Mouse (Mus musculus) CH12.LX (cell line): ENCODE data around the gene Grk6. TPM values are rescaled to one million over a fixed set of nuclear protein-coding genes. Genes with fewer than 3 reads are reported as not detected.

Experiments
- DNase-seq: peaks from one replicate; pipeline ENCODE4 v3.0.0-alpha.2; 2013; ENCODE audit errors: extremely low read depth
- H3K27ac ChIP-seq: 2 replicates; pipeline ENCODE4 v1.5.1; 2012; ENCODE audit warnings: low read depth, mild to moderate bottlenecking, control low read depth, moderate library complexity; ENCODE audit not compliant: insufficient read depth
- H3K27me3 ChIP-seq: replicated peaks from 2 replicates; pipeline ENCODE3; 2012; ENCODE audit warnings: inconsistent platforms
- H3K36me3 ChIP-seq, 2 experiments: replicated peaks in 1 of 2; 2 replicates each; pipeline versions ENCODE3 to v1.6.1; 2012; ENCODE audit warnings: inconsistent platforms in 1 of 2, low read length in 1 of 2, mild to moderate bottlenecking in 1 of 2, mixed read lengths in 1 of 2, moderate library complexity in 1 of 2; ENCODE audit not compliant: control insufficient read depth in 1 of 2, insufficient read depth in 1 of 2
- H3K4me1 ChIP-seq, 2 experiments: 2 replicates each; pipeline ENCODE4 v1.6.1; 2012; ENCODE audit warnings: inconsistent platforms in 1 of 2, moderate library complexity in 1 of 2; ENCODE audit not compliant: insufficient read depth in 2 of 2, control insufficient read depth in 1 of 2
- H3K4me2 ChIP-seq: 2 replicates; pipeline ENCODE4 v1.6.1; 2012; ENCODE audit warnings: low read depth, mild to moderate bottlenecking, control low read depth; ENCODE audit not compliant: poor library complexity, insufficient read depth, severe bottlenecking
- H3K4me3 ChIP-seq, 3 experiments: fragments of 150-350 bp in 1 of 3; sonication (generic) in 1 of 3; replicated peaks in 1 of 3; 2 replicates each; pipeline versions ENCODE3 to v1.5.1; 2011 to 2012; ENCODE audit warnings: low read depth in 2 of 3, low read length in 2 of 3, mild to moderate bottlenecking in 2 of 3, moderate library complexity in 2 of 3, control low read depth in 1 of 3, improper control_type of control experiment in 1 of 3, inconsistent platforms in 1 of 3, mixed read lengths in 1 of 3; ENCODE audit not compliant: poor library complexity in 1 of 3
- H3K79me2 ChIP-seq: replicated peaks from 2 replicates; pipeline ENCODE4 v1.6.1; 2012; ENCODE audit warnings: mild to moderate bottlenecking, moderate library complexity; ENCODE audit not compliant: control insufficient read depth, poor library complexity, insufficient read depth, severe bottlenecking; ENCODE audit errors: extremely low read depth
- H3K9ac ChIP-seq: 2 replicates; pipeline ENCODE4 v1.6.1; 2012; ENCODE audit warnings: low read depth, mild to moderate bottlenecking, control low read depth, moderate library complexity; ENCODE audit not compliant: insufficient read depth
- H3K9me3 ChIP-seq: replicated peaks from 2 replicates; pipeline ENCODE3; 2012; ENCODE audit warnings: low read length, inconsistent platforms, mixed read lengths
- CTCF ChIP-seq, 2 experiments: IDR thresholded peaks in 1 of 2; conservative IDR thresholded peaks in 1 of 2; 2 replicates each; pipeline ENCODE4 v1.5.1; 2011 to 2012; ENCODE audit warnings: low read depth in 2 of 2, low read length in 2 of 2, improper control_type of control experiment in 1 of 2, inconsistent platforms in 1 of 2, mild to moderate bottlenecking in 1 of 2, moderate library complexity in 1 of 2
- E2F4 ChIP-seq: IDR thresholded peaks from 2 replicates; pipeline ENCODE4 v1.6.1; 2011; ENCODE audit warnings: low read depth, low read length, improper control_type of control experiment; ENCODE audit not compliant: insufficient replicate concordance
- HCFC1 ChIP-seq: IDR thresholded peaks from 2 replicates; pipeline ENCODE4 v1.6.1; 2012; ENCODE audit warnings: low read depth, mild to moderate bottlenecking, inconsistent platforms, low read length, improper control_type of control experiment
- JUN ChIP-seq: IDR thresholded peaks from 2 replicates; pipeline ENCODE4 v1.6.1; 2011; ENCODE audit warnings: low read depth, mild to moderate bottlenecking, low read length, improper control_type of control experiment, moderate library complexity; ENCODE audit not compliant: insufficient read depth
- KAT2A ChIP-seq: IDR thresholded peaks from 2 replicates; pipeline ENCODE4 v1.6.1; 2012; ENCODE audit warnings: low read length, improper control_type of control experiment, inconsistent platforms; ENCODE audit not compliant: insufficient replicate concordance
- MAFK ChIP-seq: IDR thresholded peaks from 2 replicates; pipeline ENCODE4 v1.6.1; 2011; ENCODE audit warnings: low read length, improper control_type of control experiment; ENCODE audit not compliant: insufficient replicate concordance
- MAZ ChIP-seq: IDR thresholded peaks from 2 replicates; pipeline ENCODE4 v1.6.1; 2012; ENCODE audit warnings: low read depth, mild to moderate bottlenecking, inconsistent platforms, low read length, improper control_type of control experiment, moderate library complexity
- MXI1 ChIP-seq: IDR thresholded peaks from 2 replicates; pipeline ENCODE4 v1.6.1; 2011; ENCODE audit warnings: mild to moderate bottlenecking, low read depth, low read length, improper control_type of control experiment
- NELFE ChIP-seq: IDR thresholded peaks from 2 replicates; pipeline ENCODE4 v1.6.1; 2011; ENCODE audit warnings: low read depth, low read length, improper control_type of control experiment
- PAX5 ChIP-seq: IDR thresholded peaks from 2 replicates; pipeline ENCODE4 v1.6.1; 2012; ENCODE audit warnings: low read length, inconsistent platforms, mixed read lengths
- POLR2A ChIP-seq: IDR thresholded peaks from 2 replicates; pipeline ENCODE4 v1.6.1; 2011; ENCODE audit warnings: low read depth, mild to moderate bottlenecking, improper control_type of control experiment, low read length
- POLR2AphosphoS2 ChIP-seq: IDR thresholded peaks from 2 replicates; pipeline ENCODE4 v1.6.1; 2011; ENCODE audit warnings: low read depth, low read length, improper control_type of control experiment
- RAD21 ChIP-seq: IDR thresholded peaks from 2 replicates; pipeline ENCODE4 v1.6.1; 2011; ENCODE audit warnings: low read depth, mild to moderate bottlenecking, low read length, improper control_type of control experiment, moderate library complexity
- RCOR1 ChIP-seq: conservative IDR thresholded peaks from 2 replicates; pipeline ENCODE4 v1.6.1; 2012; ENCODE audit warnings: low read depth, mild to moderate bottlenecking, inconsistent platforms, low read length, improper control_type of control experiment
- SMC3 ChIP-seq: IDR thresholded peaks from 2 replicates; pipeline ENCODE4 v1.6.1; 2011; ENCODE audit warnings: low read depth, low read length, improper control_type of control experiment
- TBP ChIP-seq: conservative IDR thresholded peaks from 2 replicates; pipeline ENCODE4 v1.6.1; 2011; ENCODE audit warnings: low read depth, low read length, improper control_type of control experiment
- TCF12 ChIP-seq: IDR thresholded peaks from 2 replicates; pipeline ENCODE4 v1.6.1; 2014; ENCODE audit warnings: low read depth, mild to moderate bottlenecking, inconsistent platforms, low read length, improper control_type of control experiment
- UBTF ChIP-seq: IDR thresholded peaks from 2 replicates; pipeline ENCODE4 v1.6.1; 2012; ENCODE audit warnings: low read depth, mild to moderate bottlenecking, inconsistent platforms, low read length, improper control_type of control experiment, moderate library complexity
- USF1 ChIP-seq: IDR thresholded peaks from 2 replicates; pipeline ENCODE4 v1.6.1; 2014; ENCODE audit warnings: low read depth, mild to moderate bottlenecking, inconsistent platforms, low read length, improper control_type of control experiment
- USF2 ChIP-seq: conservative IDR thresholded peaks from 2 replicates; pipeline ENCODE4 v1.6.1; 2011; ENCODE audit warnings: low read depth, low read length, improper control_type of control experiment
- ZC3H11A ChIP-seq: IDR thresholded peaks from 2 replicates; pipeline ENCODE4 v1.6.1; 2012; ENCODE audit warnings: low read depth, mild to moderate bottlenecking, inconsistent platforms, low read length, improper control_type of control experiment
- ZKSCAN1 ChIP-seq: IDR thresholded peaks from 2 replicates; pipeline ENCODE4 v1.6.1; 2012; ENCODE audit warnings: low read depth, inconsistent platforms, low read length, improper control_type of control experiment, borderline replicate concordance
- ZNF384 ChIP-seq: IDR thresholded peaks from 2 replicates; pipeline ENCODE4 v1.6.1; 2012; ENCODE audit warnings: low read depth, low read length, improper control_type of control experiment, inconsistent platforms
- dilution Hi-C: fragments of 300-500 bp; cut with MboI; formaldehyde crosslinking; loops from 2 replicates; pipeline ENCODE4 v1.14.3; 2020; ENCODE audit warnings: low sequenced_read_pairs; ENCODE audit not compliant: extremely low pct_unique_long_range_greater_than_20kb, extremely low pct_ligation_motif_present
- in situ Hi-C: fragments of 300-500 bp; cut with MboI; formaldehyde crosslinking; loops from 3 replicates; pipeline ENCODE4 v1.14.3; 2019; ENCODE audit warnings: low sequenced_read_pairs, low pct_ligation_motif_present, low pct_unique_long_range_greater_than_20kb, mixed read lengths
- polyA plus RNA-seq: library from polyadenylated mRNA; unstranded; fragments of >175 nt; gene quantifications from 2 replicates; pipeline ENCODE4 v1.2.1, GENCODE M21; 2012; ENCODE audit warnings: low read depth; ENCODE audit not compliant: insufficient read length
- total RNA-seq, 2 experiments: library from RNA; depleted of rRNA; stranded (reverse); fragments of 300-350 nt in 1 of 2; fragments of >200 nt in 1 of 2; gene quantifications; 2 replicates each; pipeline ENCODE4 v1.2.3; 2012 to 2014

The Grk6 gene
- total and polyA plus RNA-seq, 3 experiments, result 59.0 to 71.0 (median 60.1) TPM

DNA sequence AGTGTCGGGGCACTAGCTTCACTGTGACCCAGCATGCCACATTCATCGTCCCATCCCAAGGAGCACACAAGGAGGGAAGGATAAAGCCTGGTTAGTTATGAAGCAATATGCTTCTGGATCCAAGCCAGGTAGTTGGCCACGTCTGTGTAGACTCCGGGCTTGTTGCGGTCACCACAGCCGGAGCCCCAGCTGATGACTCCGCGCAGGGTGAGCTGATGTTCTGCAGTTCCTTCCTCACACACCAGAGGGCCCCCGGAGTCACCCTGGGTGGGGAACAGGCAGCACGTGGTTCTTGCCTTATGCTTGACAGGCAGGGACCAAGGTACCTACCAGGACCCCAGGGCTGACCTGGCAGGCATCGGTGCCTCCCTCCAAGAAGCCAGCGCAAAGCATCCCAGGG, 26.9 kb upstream of the Grk6 start (continued):
- no peak for TF ChIP-seq MAFK

GRCm38 (mm10) chr13:55419142-55419541, 25.7 kb upstream of the Grk6 start:
- H3K4me1 ChIP-seq, result peaks cover 10 to 19% of the 10 kb centered on the region in 2 experiments
- DNase-seq, result no peak
- H3K4me3 ChIP-seq, result no peak overlapping the region
- no peaks in the 10 kb centered on the region for H3K79me2 ChIP-seq
- H3K9ac ChIP-seq, result no peak overlapping the region
- H3K27ac ChIP-seq, result no peak overlapping the region
- H3K9me3 ChIP-seq, result peaks cover 5% of the 10 kb centered on the region
- no peak overlapping the region for H3K4me2 ChIP-seq
- peaks cover 42% of the 10 kb centered on the region for H3K27me3 ChIP-seq
- H3K36me3 ChIP-seq, result no peaks in the 10 kb centered on the region
- in situ Hi-C loops (no loop called here), dilution Hi-C loops (no loop called here)
- TF ChIP-seq HCFC1 (no peak), POLR2A (no peak), SMC3 (no peak), MAZ (no peak)

DNA sequence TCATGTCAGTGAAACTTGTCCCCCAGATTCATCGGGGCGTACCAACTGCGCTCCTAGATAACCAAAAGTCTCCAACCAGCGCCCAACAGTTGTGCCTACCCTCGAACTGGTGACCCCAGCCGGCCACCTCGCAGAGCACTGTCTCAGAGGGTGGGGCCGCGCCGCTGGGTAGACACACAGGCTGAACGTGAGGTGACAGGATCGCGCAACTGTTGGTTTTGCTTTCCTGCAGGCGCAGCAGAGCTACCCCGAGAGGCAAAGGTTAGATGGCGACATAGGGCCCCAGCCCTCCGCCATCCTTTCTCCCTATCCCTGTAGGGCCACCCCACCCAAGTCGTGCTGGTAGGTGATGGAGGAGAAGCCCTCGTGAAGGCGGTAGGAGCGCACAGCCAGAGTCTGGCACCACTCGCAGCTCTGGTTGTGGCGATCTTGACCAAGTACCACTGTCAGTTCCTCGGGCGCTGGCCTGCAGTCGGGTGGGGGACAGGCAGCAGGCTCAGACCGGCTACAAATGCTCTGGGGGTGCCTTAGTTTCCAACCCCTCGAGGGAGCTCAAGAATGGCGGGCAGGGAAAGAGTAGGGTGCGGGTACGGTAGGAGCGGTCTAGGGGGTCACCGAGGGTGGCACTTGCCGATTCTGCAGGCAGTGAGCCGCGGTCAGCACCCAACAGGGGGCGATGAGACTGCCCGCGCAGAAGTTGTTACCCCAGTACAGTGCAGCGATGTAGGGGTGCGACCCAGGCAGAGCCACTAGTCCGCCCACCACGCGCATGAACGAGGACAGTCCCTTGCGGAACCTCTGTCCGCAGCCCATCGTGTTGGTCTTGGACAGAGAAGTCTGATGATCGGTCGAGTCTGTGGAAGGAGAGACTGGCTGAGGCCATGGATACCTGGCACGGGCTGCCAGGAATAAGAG, 24.6 kb upstream of the Grk6 start:
- Histone ChIP-seq H3K4me1 (peaks cover 10 to 19% of the 10 kb centered on the region in 2 experiments), H3K27me3 (peaks cover 38% of the 10 kb centered on the region), H3K79me2 (no peaks in the 10 kb centered on the region), H3K36me3 (no peaks in the 10 kb centered on the region), H3K9me3 (peaks cover 5% of the 10 kb centered on the region), H3K9ac (no peak overlapping the region), H3K4me3 (no peak overlapping the region), H3K4me2 (no peak overlapping the region), H3K27ac (no peak overlapping the region)
- in situ Hi-C loops, result no loop called here
- dilution Hi-C loops, result no loop called here
- TF ChIP-seq MXI1 (no peak), RAD21 (no peak), KAT2A (no peak), USF1 (no peak), USF2 (no peak), TBP (no peak), ZC3H11A (no peak), ZNF384 (no peak), NELFE (no peak), POLR2AphosphoS2 (no peak), TCF12 (no peak), PAX5 (no peak), JUN (no peak), UBTF (no peak), MAFK (no peak), ZKSCAN1 (no peak), E2F4 (no peak), CTCF (conservative IDR thresholded peaks at IDR 0.05 in 1 of 2, IDR thresholded peaks at IDR 0.05 in 1 of 2; ENCODE audit: low read depth in 2 of 2, low read length in 2 of 2) (no peak), RCOR1 (no peak)
- DNase-seq, result no peak
